Mouse (Mus musculus) frontal cortex, adult (tissue): ENCODE results near the gene Fbxw8.
A peak's percentile ranks its signal among the peaks of the same experiment; 100 is the strongest.

Experiments used
- ATAC-seq: cut with Nextera tagmentation; 2 replicates; pipeline ENCODE4 v1.9.2; 2017; ENCODE audit warnings: mild to moderate bottlenecking, moderate library complexity, mixed read lengths; ENCODE audit not compliant: low TSS enrichment

Gene Fbxw8

GRCm38 (mm10) chr5:118023053-118023452, 132.2 kb downstream of the Fbxw8 start:
- no peak for ATAC-seq

- ATAC-seq, result no peak
Measured at GRCm38 (mm10) chr5:118019905-118020304, 135.4 kb downstream of the Fbxw8 start.

DNA sequence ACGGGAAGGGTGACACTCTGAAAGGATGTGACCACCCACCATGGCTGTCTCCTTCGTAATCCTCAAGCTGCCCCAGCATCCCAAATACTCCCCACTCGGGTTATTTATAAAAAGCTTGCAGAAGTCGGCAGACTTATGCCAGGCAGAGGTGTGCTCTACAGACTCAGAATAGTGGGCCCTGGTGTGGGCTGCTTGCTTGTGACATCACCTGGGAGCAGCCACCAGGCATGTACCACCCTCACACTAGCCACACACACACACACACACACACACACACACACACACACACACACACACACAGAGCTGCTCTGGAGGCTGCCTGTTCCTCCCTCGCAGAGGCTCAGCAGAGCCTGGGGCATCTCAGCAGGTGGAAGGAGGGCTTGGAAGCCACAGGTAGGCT, 137.7 kb downstream of the Fbxw8 start:
- ATAC-seq, result peak; percentile 39; the same call in 1 of the 2 replicates

DNA sequence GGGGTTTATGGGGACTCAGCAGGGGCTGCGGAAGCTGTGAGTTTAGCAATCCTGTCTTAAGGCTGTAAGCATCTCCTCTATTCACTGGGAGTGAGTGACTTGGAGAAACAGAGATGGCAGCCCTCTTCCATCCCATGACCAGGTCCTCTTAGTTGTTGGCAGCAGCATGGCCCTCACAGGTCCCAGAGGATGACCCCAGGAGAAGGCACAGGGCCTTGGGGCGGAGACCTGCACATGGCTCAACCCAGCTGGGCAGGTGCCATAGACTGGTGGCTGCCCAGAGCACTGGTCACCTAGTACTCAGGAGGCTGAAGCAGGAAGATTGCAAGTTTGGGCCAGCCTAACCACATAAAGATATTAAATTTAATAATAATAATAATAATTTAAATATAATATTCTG, 139.6 kb downstream of the Fbxw8 start:
- ATAC-seq, result no peak

- ATAC-seq, result peak; percentile 24; the same call in 1 of the 2 replicates
Measured at GRCm38 (mm10) chr5:118015028-118015427, 140.2 kb downstream of the Fbxw8 start.
